Mouse (Mus musculus) liver, adult (tissue): ENCODE measurements around the gene Kcnab1.

ENCODE experiments used
- GATA4 ChIP-seq: IDR thresholded peaks from 2 replicates; pipeline ENCODE4 v1.6.1; 2014; ENCODE audit warnings: mild to moderate bottlenecking, low read length; ENCODE audit not compliant: insufficient replicate concordance

Gene Kcnab1

GRCm38 (mm10) chr3:65108945-65109921 lies at the start of gene Kcnab1:
Gene Kcnab1, plus strand, starts transcription at chr3:65109384.
- TF ChIP-seq GATA4 = no peak

DNA sequence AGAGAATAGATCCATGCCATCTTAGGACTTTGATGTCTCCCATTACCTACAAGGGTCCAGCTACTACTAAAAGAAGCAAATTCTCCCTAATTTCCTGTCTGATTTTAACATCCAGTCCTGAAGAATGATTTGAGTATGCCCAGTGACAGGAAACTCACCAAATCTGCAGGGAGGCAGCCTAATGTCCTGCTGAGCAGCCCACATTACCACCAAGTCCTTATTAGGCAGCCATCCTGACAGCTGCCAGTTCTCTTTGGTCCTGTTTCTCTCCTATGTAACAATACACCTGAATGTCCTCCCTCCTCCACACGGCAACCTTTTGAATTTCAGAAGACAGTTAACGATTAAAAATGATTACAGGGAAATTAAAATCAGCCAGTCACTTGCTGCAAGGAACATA lies 20.9 kb upstream of the Kcnab1 start:
- no peak for TF ChIP-seq GATA4

GRCm38 (mm10) chr3:65104117-65104516 lies 5.1 kb upstream of the Kcnab1 start:
- TF ChIP-seq GATA4 = no peak

- no peak for TF ChIP-seq GATA4
Measured at GRCm38 (mm10) chr3:65110190-65110589, 1.0 kb downstream of the Kcnab1 start.

DNA sequence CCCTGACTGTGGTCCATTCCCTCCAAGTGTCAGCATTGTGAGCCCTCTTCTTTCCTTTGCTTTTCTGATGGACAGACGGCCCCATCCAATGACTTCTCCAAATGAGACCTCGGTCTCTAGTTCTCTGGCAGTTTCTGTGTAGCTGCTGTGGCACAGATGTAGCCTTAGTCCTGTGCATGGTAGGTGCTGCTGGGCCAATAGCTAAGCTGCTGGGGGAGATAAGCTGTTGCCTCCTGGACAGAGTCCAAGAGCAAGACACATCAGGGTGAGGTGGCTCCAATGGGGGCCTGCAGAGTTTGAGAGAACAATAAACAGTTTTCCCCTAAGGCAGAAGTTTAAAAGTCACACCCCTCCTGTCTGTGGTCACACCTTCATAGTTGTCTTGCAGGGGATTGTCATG lies 2.0 kb downstream of the Kcnab1 start:
- no peak for TF ChIP-seq GATA4

GRCm38 (mm10) chr3:65115164-65115563 lies 6.0 kb downstream of the Kcnab1 start:
- TF ChIP-seq GATA4 = no peak

- no peak for TF ChIP-seq GATA4
Measured at GRCm38 (mm10) chr3:65116958-65117357, 7.8 kb downstream of the Kcnab1 start.

GRCm38 (mm10) chr3:65117365-65117764 lies 8.2 kb downstream of the Kcnab1 start:
- TF ChIP-seq GATA4 = no peak

DNA sequence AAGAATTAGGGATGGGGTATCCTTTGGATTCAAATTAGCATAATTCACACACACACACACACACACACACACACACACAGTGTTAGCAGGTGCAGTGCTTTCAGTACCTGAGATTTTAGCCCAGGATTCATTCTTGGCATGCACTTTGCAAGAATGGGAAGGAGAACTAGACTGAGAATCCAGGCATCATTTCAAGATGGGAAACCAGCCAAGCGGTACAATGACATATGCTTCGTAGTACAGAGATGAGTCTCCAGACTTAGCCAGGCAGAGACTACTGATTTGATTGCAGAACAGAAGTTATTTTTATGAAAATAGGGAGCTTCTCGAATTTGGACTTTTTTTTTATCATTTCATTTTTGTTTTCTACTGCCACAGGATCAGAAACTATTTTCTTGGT lies 15.8 kb downstream of the Kcnab1 start:
- no peak for TF ChIP-seq GATA4

- no peak for TF ChIP-seq GATA4
Measured at GRCm38 (mm10) chr3:65129625-65130024, 20.4 kb downstream of the Kcnab1 start.

DNA sequence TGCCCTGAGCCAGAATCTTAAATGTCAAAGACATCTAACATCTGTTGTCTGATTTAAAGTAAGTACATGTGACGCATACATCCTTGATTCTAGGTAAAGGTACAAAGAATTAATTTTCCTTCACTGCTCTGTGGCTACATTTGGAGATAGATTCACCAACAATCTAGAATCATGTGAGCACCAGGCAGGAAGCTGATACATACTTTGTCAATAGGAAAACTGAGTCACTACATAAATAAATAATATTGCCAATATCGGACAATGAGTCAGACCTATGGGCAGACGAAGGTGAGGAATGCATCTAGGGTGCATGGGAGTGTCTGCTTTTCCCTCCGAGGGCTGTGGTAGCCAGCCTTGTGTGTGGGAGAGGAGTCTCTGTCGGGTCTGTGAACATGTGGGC lies 25.7 kb downstream of the Kcnab1 start:
- no peak for TF ChIP-seq GATA4

DNA sequence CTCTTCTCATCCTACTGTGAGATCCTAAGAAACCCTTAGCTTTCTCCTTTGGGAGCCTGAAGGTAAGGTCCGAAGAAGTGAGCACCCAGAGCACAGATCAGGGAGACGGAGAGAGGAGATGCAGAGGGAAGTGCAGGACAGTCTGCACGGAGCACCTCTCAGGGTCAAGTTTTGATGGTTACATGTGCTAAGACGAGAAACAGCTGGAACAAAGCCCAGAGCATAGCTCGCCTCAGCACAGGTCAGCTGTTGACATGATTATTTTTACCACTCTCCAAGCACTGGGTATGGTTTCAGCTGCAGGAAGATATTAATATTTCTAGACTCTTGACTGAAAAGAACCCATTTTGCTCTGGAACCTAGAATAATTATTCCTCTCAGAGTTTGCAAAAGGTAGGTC lies 27.7 kb downstream of the Kcnab1 start:
- no peak for TF ChIP-seq GATA4

DNA sequence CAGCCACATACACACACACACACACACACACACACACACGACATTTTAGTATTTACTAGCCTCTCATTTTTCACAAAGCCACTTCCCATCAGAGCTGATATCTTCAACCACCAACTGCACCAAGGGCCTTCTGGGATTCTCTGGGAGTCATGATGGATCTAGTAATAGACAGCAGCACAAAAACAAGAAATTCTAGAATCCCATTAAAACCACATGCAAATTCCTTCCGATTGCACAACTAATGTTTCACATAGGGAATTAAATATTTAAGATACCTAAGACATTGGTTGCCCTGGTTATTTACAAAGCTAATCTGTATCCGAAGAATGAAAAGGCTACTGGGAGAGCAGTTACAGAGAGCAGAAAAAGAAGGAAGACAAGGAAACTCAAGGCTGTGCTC lies 29.6 kb downstream of the Kcnab1 start:
- TF ChIP-seq GATA4 = no peak

DNA sequence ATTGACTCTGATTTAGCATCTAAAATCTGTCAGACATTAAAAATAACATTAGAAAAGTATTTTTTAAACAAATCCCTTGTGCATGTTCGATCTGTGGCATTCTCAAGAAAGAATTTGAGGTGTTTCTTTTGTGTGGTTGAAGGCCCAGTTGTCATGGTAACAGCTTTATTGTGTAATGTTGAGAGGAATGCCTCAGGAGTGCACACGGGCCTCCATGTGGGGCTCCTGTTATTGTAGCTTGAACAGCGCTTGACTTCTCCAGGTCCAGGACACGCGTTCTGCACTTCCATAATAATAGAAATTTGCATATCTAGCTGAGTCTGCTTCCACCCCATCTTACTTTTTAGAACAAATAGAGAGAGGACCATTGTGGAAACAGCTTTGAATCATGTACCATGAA lies 36.0 kb downstream of the Kcnab1 start:
- no peak for TF ChIP-seq GATA4

- TF ChIP-seq GATA4 = no peak
Measured at GRCm38 (mm10) chr3:65151808-65152207, 42.6 kb downstream of the Kcnab1 start.

DNA sequence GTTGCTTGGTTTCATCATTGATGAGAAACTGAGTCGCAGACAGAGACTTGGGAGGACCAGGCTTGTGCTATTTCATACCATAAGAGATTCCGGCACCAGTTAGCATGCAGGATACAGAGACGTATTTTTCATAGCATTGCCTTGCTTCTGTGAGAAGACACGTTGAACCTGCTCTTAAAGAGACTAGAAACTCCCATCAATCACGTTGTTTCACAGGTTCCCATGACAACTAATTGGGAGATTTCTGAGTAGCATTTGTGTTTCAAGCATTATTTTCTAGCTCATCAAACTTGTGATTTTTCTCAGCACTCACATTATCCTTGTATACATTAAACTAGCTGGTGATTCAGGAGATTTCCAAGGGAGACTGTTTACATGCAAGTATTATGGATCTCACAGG lies 63.8 kb downstream of the Kcnab1 start:
- TF ChIP-seq GATA4 = no peak

DNA sequence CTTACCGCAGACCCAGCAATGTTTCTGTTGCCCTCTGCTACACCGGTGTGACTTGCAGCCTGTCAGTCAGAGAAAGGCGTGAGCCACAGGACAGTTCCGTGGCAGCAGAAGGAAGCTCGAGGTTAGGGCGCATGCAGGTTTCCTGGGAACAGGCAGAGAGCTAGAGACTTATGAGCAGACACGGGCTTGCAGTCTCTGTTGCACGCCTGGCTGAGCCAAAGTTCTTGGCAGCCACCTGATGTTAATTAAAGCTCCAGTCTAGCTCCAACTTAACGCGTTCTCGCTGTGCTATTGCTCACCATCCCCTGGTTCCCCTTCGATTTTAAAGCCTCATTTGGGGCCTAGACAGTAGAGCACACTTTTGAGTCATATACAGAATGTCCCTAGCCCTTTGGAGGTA lies 65.4 kb downstream of the Kcnab1 start:
- no peak for TF ChIP-seq GATA4
